Mouse (Mus musculus): ENCODE measurements around the gene Ablim1. TPM values are rescaled to one million over a fixed set of nuclear protein-coding genes. Genes with fewer than 3 reads are reported as not detected.
A peak's percentile ranks its signal among the peaks of the same experiment; 100 is the strongest.

Ablim1 gene
- total RNA-seq, 2 experiments from 2014 or later = 38.5 to 56.1 TPM

DNA sequence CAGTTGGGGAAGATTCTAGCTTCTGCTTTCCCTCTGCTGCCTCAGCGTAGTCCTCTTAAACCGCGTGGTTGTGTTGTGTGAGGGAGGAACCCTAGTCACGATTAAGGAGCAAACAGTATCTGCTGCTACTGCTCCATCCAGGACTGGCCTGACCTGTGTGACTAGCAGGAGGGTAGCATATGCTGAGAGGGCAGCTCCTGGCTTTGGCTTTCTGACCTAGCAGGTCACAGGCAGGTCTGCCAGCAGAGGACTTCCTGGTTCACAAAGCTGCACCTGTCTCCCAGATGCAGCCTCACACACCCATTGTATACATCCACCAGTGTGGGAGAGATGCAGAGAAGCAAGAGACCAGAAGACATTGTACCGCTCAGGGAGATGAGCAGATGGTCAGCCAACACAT lies 116.7 kb downstream of the Ablim1 start:
- no peak for TF ChIP-seq CTCF (IDR thresholded peaks at IDR 0.05)
- H3K4me3 ChIP-seq = peak overlapping the region; percentile 69
- DNase-seq = no peak
- H3K27ac ChIP-seq = peak overlapping the region; percentile 78
- intact Hi-C loops (cut with DNase I) = loop anchor here (5.0 kb wide), 1 partner anchor 64 kb away; no protein-coding TSS in a partner anchor

DNA sequence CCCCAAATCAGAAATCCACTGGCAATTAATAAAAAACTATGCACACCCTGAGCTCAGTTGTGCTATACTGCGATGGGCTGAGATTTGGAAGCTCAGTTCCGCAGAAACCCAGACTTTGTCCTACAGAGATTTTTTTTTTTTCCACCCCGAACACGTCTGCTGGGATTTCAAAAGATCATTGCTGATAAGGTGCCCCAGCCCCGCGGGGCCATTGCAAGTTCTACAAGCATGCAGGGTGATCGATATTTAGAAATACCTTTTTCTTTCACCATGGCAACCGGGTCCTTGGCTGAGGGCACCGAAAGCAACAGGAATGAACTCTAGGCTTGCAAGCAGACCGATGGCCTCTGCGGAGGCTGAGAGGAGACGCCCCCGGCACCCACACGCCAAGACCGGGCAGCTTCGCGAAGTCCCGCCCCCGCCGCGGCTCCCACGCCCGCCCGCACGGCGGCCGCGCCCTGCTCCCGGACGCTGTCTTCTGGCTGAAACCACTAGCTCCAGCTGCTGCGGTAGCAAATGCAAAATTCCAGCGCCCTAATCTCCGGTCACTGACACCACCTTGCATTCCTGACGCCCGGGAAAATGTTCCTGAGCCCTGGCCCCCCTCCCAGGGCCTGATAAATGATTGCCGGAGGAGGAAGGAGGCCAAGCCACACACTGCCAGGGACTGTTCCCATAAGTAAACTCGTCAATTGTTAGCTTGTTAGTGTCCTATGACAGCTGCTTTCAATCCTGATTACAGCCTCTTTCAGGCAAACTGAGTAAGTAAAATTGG lies 117.5 kb downstream of the Ablim1 start:
- TF ChIP-seq CTCF (IDR thresholded peaks at IDR 0.05) = peak; percentile 5; the same call in 1 of the 2 replicates
- DNase-seq = peak; percentile 86
- intact Hi-C loops (cut with DNase I) = loop anchor here (5.0 kb wide), 1 partner anchor 65 kb away; no protein-coding TSS in a partner anchor
- peak overlapping the region; percentile 78 for H3K27ac ChIP-seq
- peak overlapping the region; percentile 69 for H3K4me3 ChIP-seq

DNA sequence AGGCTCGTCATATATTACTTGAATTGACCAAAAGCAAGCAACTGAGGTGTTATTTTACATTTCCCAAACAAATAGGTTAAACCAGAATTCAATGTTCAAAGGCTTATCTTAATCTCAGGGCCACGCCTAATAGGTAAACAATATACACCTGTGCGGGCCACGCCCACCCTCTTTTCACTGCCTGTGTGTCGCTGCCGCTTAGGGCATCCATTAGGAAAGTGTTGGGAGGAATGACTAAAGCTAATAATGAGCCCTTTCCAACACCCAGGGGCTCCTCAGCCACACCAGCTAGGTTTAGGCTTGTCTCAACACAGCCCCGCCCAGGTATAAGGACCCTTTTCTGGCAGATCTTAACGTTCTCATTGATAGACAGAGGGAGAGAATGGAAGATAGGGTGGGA lies 118.1 kb downstream of the Ablim1 start:
- Histone ChIP-seq H3K4me3 (peak overlapping the region; percentile 69), H3K27ac (peak overlapping the region; percentile 78)
- intact Hi-C loops (cut with DNase I) = loop anchor here (5.0 kb wide), 1 partner anchor 66 kb away; no protein-coding TSS in a partner anchor
- no peak for TF ChIP-seq CTCF (IDR thresholded peaks at IDR 0.05)
- DNase-seq = no peak

DNA sequence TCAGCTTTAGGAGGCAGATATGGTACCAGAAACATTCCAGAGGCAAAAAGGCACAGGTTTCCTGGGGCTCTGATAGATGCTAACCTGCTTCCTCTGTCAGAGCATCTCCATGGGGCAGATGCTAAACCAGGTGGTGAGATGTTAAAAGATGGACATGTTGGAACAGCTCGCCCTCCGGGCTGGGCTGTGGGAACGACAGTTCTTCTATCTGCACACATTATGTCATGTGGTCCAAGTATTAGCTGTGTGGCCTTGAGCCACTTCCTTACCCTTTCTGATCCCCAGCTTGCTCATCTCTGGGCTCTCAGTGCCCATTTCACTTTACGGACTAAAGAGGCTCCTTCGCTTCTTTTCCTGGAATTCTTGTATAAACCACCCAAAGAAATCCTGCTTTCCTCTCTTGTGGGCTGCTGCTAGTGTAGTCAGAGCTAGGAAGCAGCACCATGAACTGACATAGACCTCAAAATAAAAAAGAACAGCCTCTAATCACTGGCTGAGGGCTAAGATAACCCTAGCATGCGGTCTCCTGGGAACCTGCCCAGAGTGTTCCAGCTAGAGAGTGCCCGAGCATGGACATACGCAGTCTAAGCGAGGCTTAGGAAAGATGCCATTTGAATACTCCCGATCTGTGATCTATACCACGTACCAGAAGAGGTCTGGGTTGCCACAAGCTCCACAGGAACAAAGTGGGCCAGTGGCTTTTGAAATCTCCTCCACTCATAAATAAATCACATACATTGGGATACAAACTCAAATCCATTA lies 119.4 kb downstream of the Ablim1 start:
- peak overlapping the region; percentile 69 for H3K4me3 ChIP-seq
- 0 out of 2 replicates have a peak, but pooled peaks have one; percentile 5 for TF ChIP-seq CTCF (IDR thresholded peaks at IDR 0.05)
- H3K27ac ChIP-seq = peak overlapping the region; percentile 78
- intact Hi-C loops (cut with DNase I) = loop anchor here (5.0 kb wide), 1 partner anchor 67 kb away; no protein-coding TSS in a partner anchor
- DNase-seq = no peak

DNA sequence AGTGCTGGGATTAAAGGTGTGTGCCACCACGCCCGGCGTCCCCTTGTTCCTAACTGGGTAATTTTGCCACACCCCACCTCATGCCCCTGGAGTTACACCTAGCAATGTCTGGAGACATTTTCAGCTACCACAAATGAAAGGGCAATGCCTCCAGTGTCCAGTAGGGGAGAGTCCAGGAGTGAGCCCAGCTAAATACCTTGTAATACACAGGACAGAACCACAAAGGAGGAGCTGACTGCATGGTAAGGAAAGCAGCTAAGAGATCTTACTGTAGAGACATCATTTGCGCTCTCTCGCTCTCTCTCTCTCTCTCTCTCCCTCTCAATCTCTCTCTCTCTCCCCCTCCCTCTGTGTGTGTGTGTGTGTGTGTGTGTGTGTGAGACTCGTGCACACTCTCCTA lies 120.8 kb downstream of the Ablim1 start:
- peak; percentile 63 for TF ChIP-seq CTCF (IDR thresholded peaks at IDR 0.05)
- no peak for DNase-seq
- Histone ChIP-seq H3K27ac (peak overlapping the region; percentile 78), H3K4me3 (peak overlapping the region; percentile 69)
- intact Hi-C loops (cut with DNase I) = no loop called here

GRCm38 (mm10) chr19:57193382-57193781 lies 121.3 kb downstream of the Ablim1 start:
- peak overlapping the region; percentile 56 for H3K27ac ChIP-seq
- no peak for DNase-seq
- TF ChIP-seq CTCF (IDR thresholded peaks at IDR 0.05) = no peak
- 0 out of 2 replicates have a peak overlapping the region, but pooled peaks have one; percentile 11 for H3K4me3 ChIP-seq
- intact Hi-C loops (cut with DNase I) = no loop called here

DNA sequence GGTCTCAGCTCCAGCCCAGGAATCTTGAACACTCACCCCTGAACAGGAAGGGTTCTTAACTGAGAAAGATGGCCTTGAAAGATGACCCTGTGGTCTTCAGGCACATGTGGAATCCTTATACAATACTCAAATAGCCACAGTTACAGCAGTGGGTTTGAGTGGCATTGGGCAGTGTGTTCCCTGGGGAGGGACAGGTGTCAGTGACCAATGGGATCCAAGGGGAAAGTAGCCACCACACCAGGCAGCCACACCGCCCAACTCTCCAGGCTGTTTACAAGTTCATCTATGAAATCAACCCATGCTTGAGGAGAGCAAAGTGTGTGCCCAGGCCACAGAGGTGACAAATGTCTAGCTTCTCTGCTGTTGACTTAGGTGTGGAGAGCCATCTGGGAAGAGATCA lies 123.6 kb downstream of the Ablim1 start:
- no peak overlapping the region for H3K4me3 ChIP-seq
- intact Hi-C loops (cut with DNase I) = no loop called here
- H3K27ac ChIP-seq = no peak overlapping the region
- DNase-seq = no peak
- TF ChIP-seq CTCF (IDR thresholded peaks at IDR 0.05) = no peak

DNA sequence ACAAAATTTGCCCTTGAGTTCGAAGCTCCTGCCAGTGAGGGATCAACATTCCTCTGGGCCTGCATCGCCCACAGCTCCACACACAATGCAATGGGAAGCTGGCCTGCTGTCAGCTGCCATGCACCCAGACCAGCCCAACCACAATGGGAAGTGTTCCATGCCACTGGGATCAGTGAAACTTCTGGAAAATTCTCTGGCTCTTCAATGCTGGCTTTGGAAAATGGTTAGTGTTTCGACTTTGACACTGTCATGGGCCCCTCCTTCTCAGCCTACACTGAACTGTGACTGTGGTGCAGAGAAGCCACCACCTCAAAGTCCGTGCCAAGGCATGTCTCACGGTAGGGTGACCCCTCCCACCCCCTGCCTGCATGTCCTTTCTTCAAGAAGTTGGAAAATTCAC lies 125.3 kb downstream of the Ablim1 start:
- no peak for DNase-seq
- intact Hi-C loops (cut with DNase I) = no loop called here
- TF ChIP-seq CTCF (IDR thresholded peaks at IDR 0.05) = no peak
- Histone ChIP-seq H3K4me3 (no peak overlapping the region), H3K27ac (peak overlapping the region; percentile 46)

GRCm38 (mm10) chr19:57188553-57188952 lies 126.2 kb downstream of the Ablim1 start:
- Histone ChIP-seq H3K4me3 (no peak overlapping the region), H3K27ac (peak overlapping the region; percentile 46)
- intact Hi-C loops (cut with DNase I) = no loop called here
- no peak for DNase-seq
- no peak for TF ChIP-seq CTCF (IDR thresholded peaks at IDR 0.05)

- TF ChIP-seq CTCF (IDR thresholded peaks at IDR 0.05) = no peak
- H3K27ac ChIP-seq = peak overlapping the region; percentile 53
- intact Hi-C loops (cut with DNase I) = no loop called here
- H3K4me3 ChIP-seq = no peak overlapping the region
- DNase-seq = no peak
Observed at GRCm38 (mm10) chr19:57185021-57185420, 129.7 kb downstream of the Ablim1 start.

- no peak for TF ChIP-seq CTCF (IDR thresholded peaks at IDR 0.05)
- H3K27ac ChIP-seq = peak overlapping the region; percentile 28; the same call in 1 of the 2 replicates
- DNase-seq = no peak
- intact Hi-C loops (cut with DNase I) = no loop called here
- H3K4me3 ChIP-seq = no peak overlapping the region
Observed at GRCm38 (mm10) chr19:57182938-57183720, 131.6 kb downstream of the Ablim1 start.

GRCm38 (mm10) chr19:57181852-57182528 lies 132.7 kb downstream of the Ablim1 start:
- no peak for TF ChIP-seq CTCF (IDR thresholded peaks at IDR 0.05)
- DNase-seq = no peak
- intact Hi-C loops (cut with DNase I) = no loop called here
- Histone ChIP-seq H3K27ac (peak overlapping the region; percentile 67), H3K4me3 (no peak overlapping the region)
